Mouse (Mus musculus): ENCODE results near the gene Ermard. TPM values are rescaled to one million over a fixed set of nuclear protein-coding genes. Genes with fewer than 3 reads are reported as not detected.

The Ermard gene
- polyA plus RNA-seq, 1 experiment from 2014 or later: 92.2 TPM

- Histone ChIP-seq H3K4me2 (replicated peaks; ENCODE audit: low read depth, low read length) (no peak overlapping the region), H3K27ac (ENCODE audit: low read depth, low read length) (no peak overlapping the region), H3K9me3 (ENCODE audit: control insufficient read depth, low read length) (no peaks in the 10 kb centered on the region), H3K4me1 (replicated peaks; ENCODE audit: control insufficient read depth, insufficient read depth, low read length) (no peaks in the 10 kb centered on the region), H3K4me3 (ENCODE audit: low read depth, low read length) (no peak overlapping the region), H3K9ac (ENCODE audit: low read depth, low read length) (no peak overlapping the region), H3K27me3 (ENCODE audit: control insufficient read depth, insufficient read depth, low read length) (no peaks in the 10 kb centered on the region), H3K36me3 (ENCODE audit: control insufficient read depth, insufficient read depth, low read length) (no peaks in the 10 kb centered on the region)
- no peak for ATAC-seq (ENCODE audit: low FRiP score)
- no peak for DNase-seq (ENCODE audit: low spot score)
- 67% methylated on average over 9 of the region's 9 CpGs for WGBS
These were observed 88.8 kb downstream of the Ermard start for GRCm38 (mm10) chr17:15129630-15130287.

- no peaks in the 10 kb centered on the region for H3K4me1 ChIP-seq (replicated peaks; ENCODE audit: control insufficient read depth, insufficient read depth, low read length)
- H3K4me2 ChIP-seq (replicated peaks; ENCODE audit: low read depth, low read length): no peak overlapping the region
- no peak for ATAC-seq (ENCODE audit: low FRiP score)
- H3K9me3 ChIP-seq (ENCODE audit: control insufficient read depth, low read length): no peaks in the 10 kb centered on the region
- H3K4me3 ChIP-seq (ENCODE audit: low read depth, low read length): no peak overlapping the region
- DNase-seq (ENCODE audit: low spot score): no peak
- no peak overlapping the region for H3K27ac ChIP-seq (ENCODE audit: low read depth, low read length)
- no peak overlapping the region for H3K9ac ChIP-seq (ENCODE audit: low read depth, low read length)
- H3K27me3 ChIP-seq (ENCODE audit: control insufficient read depth, insufficient read depth, low read length): no peaks in the 10 kb centered on the region
- 76% methylated on average over 3 of the region's 3 CpGs for WGBS
- no peaks in the 10 kb centered on the region for H3K36me3 ChIP-seq (ENCODE audit: control insufficient read depth, insufficient read depth, low read length)
These were observed 89.3 kb downstream of the Ermard start for GRCm38 (mm10) chr17:15130288-15130656.

GRCm38 (mm10) chr17:15134905-15135669, 94.1 kb downstream of the Ermard start:
- no peaks in the 10 kb centered on the region for H3K36me3 ChIP-seq (ENCODE audit: control insufficient read depth, insufficient read depth, low read length)
- DNase-seq (ENCODE audit: low spot score): no peak
- WGBS: 88% methylated on average over 12 of the region's 12 CpGs
- H3K9ac ChIP-seq (ENCODE audit: low read depth, low read length): no peak overlapping the region
- H3K27ac ChIP-seq (ENCODE audit: low read depth, low read length): no peak overlapping the region
- no peaks in the 10 kb centered on the region for H3K27me3 ChIP-seq (ENCODE audit: control insufficient read depth, insufficient read depth, low read length)
- no peaks in the 10 kb centered on the region for H3K4me1 ChIP-seq (replicated peaks; ENCODE audit: control insufficient read depth, insufficient read depth, low read length)
- no peak overlapping the region for H3K4me2 ChIP-seq (replicated peaks; ENCODE audit: low read depth, low read length)
- H3K4me3 ChIP-seq (ENCODE audit: low read depth, low read length): no peak overlapping the region
- no peak for ATAC-seq (ENCODE audit: low FRiP score)
- no peaks in the 10 kb centered on the region for H3K9me3 ChIP-seq (ENCODE audit: control insufficient read depth, low read length)

GRCm38 (mm10) chr17:15137443-15137842, 96.4 kb downstream of the Ermard start:
- H3K9ac ChIP-seq (ENCODE audit: low read depth, low read length): no peak overlapping the region
- no peak for ATAC-seq (ENCODE audit: low FRiP score)
- no peak for DNase-seq (ENCODE audit: low spot score)
- no peak overlapping the region for H3K27ac ChIP-seq (ENCODE audit: low read depth, low read length)
- no peaks in the 10 kb centered on the region for H3K36me3 ChIP-seq (ENCODE audit: control insufficient read depth, insufficient read depth, low read length)
- no peaks in the 10 kb centered on the region for H3K4me1 ChIP-seq (replicated peaks; ENCODE audit: control insufficient read depth, insufficient read depth, low read length)
- H3K4me3 ChIP-seq (ENCODE audit: low read depth, low read length): no peak overlapping the region
- no peak overlapping the region for H3K4me2 ChIP-seq (replicated peaks; ENCODE audit: low read depth, low read length)
- WGBS: 86% methylated on average over 5 of the region's 5 CpGs
- no peaks in the 10 kb centered on the region for H3K27me3 ChIP-seq (ENCODE audit: control insufficient read depth, insufficient read depth, low read length)
- no peaks in the 10 kb centered on the region for H3K9me3 ChIP-seq (ENCODE audit: control insufficient read depth, low read length)

Other genes starting within 250 kb of the Ermard start
- gene Wdr27, start 98.0 kb upstream of the Ermard start, polyA plus RNA-seq (2014; fragmentation: Nextera tagmentation; extraction: Ambion mirVana): 6.0 and 6.2 TPM in 2 replicates
- 34.9 and 39.4 TPM in 2 replicates for gene 1600012H06Rik, start 98.0 kb upstream of the Ermard start, polyA plus RNA-seq (2014; fragmentation: Nextera tagmentation; extraction: Ambion mirVana)
- 32.0 and 39.2 TPM in 2 replicates for gene Phf10, start 79.9 kb upstream of the Ermard start, polyA plus RNA-seq (2014; fragmentation: Nextera tagmentation; extraction: Ambion mirVana)
- gene 9030025P20Rik, start 62.7 kb upstream of the Ermard start, polyA plus RNA-seq (2014; fragmentation: Nextera tagmentation; extraction: Ambion mirVana): 10.1 and 13.0 TPM in 2 replicates
- 0.54 and 1.2 TPM in 2 replicates for gene Gm3417, start 62.4 kb upstream of the Ermard start, polyA plus RNA-seq (2014; fragmentation: Nextera tagmentation; extraction: Ambion mirVana)
- 8.0 and 10.3 TPM in 2 replicates for gene Gm3435, start 31.0 kb upstream of the Ermard start, polyA plus RNA-seq (2014; fragmentation: Nextera tagmentation; extraction: Ambion mirVana)
- gene Tcte3, start 280 bp downstream of the Ermard start, polyA plus RNA-seq (2014; fragmentation: Nextera tagmentation; extraction: Ambion mirVana): not detected in 2 replicates
- 2.9 and 6.0 TPM in 2 replicates for gene Gm3448, start 329 bp downstream of the Ermard start, polyA plus RNA-seq (2014; fragmentation: Nextera tagmentation; extraction: Ambion mirVana)

Data from hindbrain, embryonic 11.5 days (tissue).